Mouse (Mus musculus) lung, postnatal 0 days (tissue): ENCODE data around the gene Naa80.

ENCODE experiments used
- CTCF ChIP-seq: IDR thresholded peaks from 2 replicates; pipeline ENCODE4 v1.5.1; 2016; ENCODE audit warnings: antibody characterized with exemption, mild to moderate bottlenecking
- EP300 ChIP-seq: IDR thresholded peaks from 2 replicates; pipeline ENCODE4 v1.6.1; 2016; ENCODE audit warnings: antibody characterized with exemption, mild to moderate bottlenecking, control low read depth

DNA sequence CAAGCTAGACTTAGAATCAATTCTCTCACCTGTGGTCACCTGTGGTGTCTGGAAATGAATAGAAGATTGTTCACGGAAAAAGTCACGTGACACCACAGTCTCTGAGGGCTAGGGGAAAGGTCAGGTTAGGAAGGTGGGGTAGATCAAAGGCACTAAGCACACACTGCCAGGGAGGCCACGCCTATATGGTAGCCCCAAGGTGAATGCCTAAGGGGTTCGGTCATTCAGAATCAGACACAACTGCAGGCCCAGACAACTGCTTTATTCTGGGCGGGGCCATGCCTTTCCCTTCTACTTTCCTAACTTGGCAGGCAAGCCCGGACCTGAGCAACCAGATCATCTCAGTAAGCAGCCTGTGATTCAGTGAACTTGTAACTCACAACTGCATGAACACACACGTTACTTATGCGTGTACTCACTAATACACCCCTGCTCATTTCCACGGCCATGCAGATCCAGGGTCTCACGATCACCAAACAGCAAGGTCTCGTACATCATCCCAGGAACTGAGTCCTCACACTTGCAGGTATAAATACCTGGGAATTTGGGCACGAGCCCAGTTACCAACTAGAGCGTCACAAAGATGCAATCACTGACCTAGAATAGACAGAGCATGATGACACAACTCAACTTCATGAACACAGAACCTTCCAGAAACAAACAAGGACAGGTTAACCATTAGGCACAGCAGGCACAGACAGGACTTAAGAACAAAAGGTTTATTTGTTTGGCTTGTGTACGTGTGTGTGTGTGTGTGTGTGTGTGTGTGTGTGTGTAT, 2.9 kb upstream of the Naa80 start:
- TF ChIP-seq CTCF (no peak), EP300 (0 out of 2 replicates have a peak, but pooled peaks have one; percentile 20)
